ENCODE assay signal across 16 mouse cellular contexts in genomic region chr10:43824713-43825112, GRCm38 (mm10).
"Had no signal": no experiment of that assay in that cellular context is flagged by ENCODE, and none has a peak within 500 bp of the region (broad histone marks: within the 10 kb centered on the region; RNA-seq: fewer than 3 reads in every experiment).

No protein-coding gene starts in this region.

- H3K9me3 ChIP-seq: neural tube, embryonic 12.5 days; neural tube, embryonic 13.5 days; neural tube, embryonic 15.5 days; stomach, embryonic 15.5 days had no signal

- H3K4me1 ChIP-seq: neural tube, embryonic 12.5 days; neural tube, embryonic 13.5 days; neural tube, embryonic 15.5 days; stomach, embryonic 15.5 days had no signal

- H3K27ac ChIP-seq: neural tube, embryonic 12.5 days; neural tube, embryonic 13.5 days; neural tube, embryonic 15.5 days; stomach, embryonic 15.5 days; stomach, postnatal 0 days had no signal

- H3K4me2 ChIP-seq: neural tube, embryonic 12.5 days; neural tube, embryonic 13.5 days; neural tube, embryonic 15.5 days; stomach, embryonic 15.5 days had no signal

- DNase-seq: retina, postnatal 1 day; right cerebral cortex, adult 18-20 months; right cerebral cortex, postnatal 14 days; right cerebral cortex, postnatal 25 days; right cerebral cortex, postnatal 4 days; thymus, adult 18-20 months; thymus, adult 2 months; thymus, postnatal 14 days; thymus, postnatal 25 days; thymus, postnatal 36 days; thymus, postnatal 4 days had no signal

- H3K4me3 ChIP-seq: neural tube, embryonic 12.5 days; neural tube, embryonic 13.5 days; neural tube, embryonic 15.5 days; stomach, embryonic 15.5 days had no signal

- H3K27me3 ChIP-seq: neural tube, embryonic 12.5 days; neural tube, embryonic 13.5 days; neural tube, embryonic 15.5 days; stomach, embryonic 15.5 days had no signal

- H3K36me3 ChIP-seq: neural tube, embryonic 12.5 days; neural tube, embryonic 13.5 days; neural tube, embryonic 15.5 days; stomach, embryonic 15.5 days had no signal

- H3K9ac ChIP-seq: neural tube, embryonic 12.5 days; neural tube, embryonic 13.5 days; neural tube, embryonic 15.5 days; stomach, embryonic 15.5 days had no signal
